Mouse (Mus musculus): Measurements from ENCODE around the gene Rps15a.

DNA sequence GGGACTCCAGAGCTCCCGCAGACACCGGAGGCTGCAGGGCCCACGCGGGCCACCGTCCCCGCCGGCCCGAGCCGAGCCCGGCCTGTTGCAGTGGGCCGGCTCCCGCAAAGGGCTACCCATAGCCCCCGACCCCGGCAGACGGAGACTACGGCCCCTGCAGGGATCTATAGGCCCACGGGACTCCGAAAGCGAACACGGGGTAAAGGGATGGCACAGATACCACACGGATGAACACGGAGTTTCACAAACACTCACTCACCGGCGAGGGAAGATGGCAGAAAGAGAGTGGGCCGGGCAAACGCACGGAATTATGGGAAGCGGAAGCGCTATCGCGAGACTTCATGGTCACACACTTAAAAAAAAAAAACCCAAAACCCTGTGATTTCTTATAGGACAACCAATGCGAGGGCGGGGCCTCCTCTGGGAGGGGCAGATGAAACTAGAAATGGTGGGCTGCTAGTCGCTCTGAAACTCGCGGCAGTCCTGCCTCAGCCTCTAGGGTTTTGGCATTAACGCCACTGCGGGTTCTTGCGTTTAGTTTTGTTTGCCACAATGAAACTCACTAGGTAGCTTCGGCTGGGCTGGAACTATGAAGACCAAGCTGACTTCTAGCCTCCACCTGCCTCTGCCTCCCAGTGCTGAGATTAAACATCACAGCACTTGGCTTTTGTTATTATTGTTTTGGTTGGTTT lies at the start of gene Rps15a:
- TF ChIP-seq CTCF (IDR thresholded peaks at IDR 0.05; ENCODE audit: borderline replicate concordance, control insufficient read depth, extremely low read depth, insufficient read depth, low read length, poor library complexity) (no peak), POLR2A (IDR thresholded peaks at IDR 0.05; ENCODE audit: control insufficient read depth, extremely low read depth, insufficient read depth, low read length, poor library complexity) (peak; percentile 58; the same call in 1 of the 2 replicates)
